Mouse (Mus musculus) embryonic facial prominence, embryonic 13.5 days (tissue): ENCODE data around the gene Rere. TPM values are rescaled to one million over a fixed set of nuclear protein-coding genes. Genes with fewer than 3 reads are reported as not detected.
"Not testable (repeated sequence)": the region's sequence is repeated elsewhere in the genome, so short reads cannot be mapped to it uniquely, and the experiment has no call there.

Experiments
- ATAC-seq: fragments of 200-750 bp; cut with Nextera tagmentation; 2 replicates; pipeline ENCODE4 v1.8.0; 2017; ENCODE audit warnings: low read depth; ENCODE audit not compliant: insufficient number of reproducible peaks, insufficient read depth, low FRiP score, low TSS enrichment
- H3K27ac ChIP-seq: fragments of 300-500 bp; sonication (generic); 2 replicates; pipeline ENCODE4 v1.5.1; 2015; ENCODE audit warnings: moderate library complexity, mild to moderate bottlenecking, inconsistent platforms
- H3K27me3 ChIP-seq: fragments of 300-500 bp; sonication (generic); 2 replicates; pipeline ENCODE4 v1.6.1; 2015; ENCODE audit warnings: mild to moderate bottlenecking, inconsistent platforms
- H3K36me3 ChIP-seq: fragments of 300-500 bp; sonication (generic); 2 replicates; pipeline ENCODE4 v1.6.1; 2015; ENCODE audit warnings: mild to moderate bottlenecking, inconsistent platforms
- H3K4me1 ChIP-seq: fragments of 300-500 bp; sonication (generic); 2 replicates; pipeline ENCODE4 v1.6.1; 2015; ENCODE audit warnings: inconsistent platforms
- H3K4me2 ChIP-seq: fragments of 300-500 bp; sonication (generic); 2 replicates; pipeline ENCODE4 v1.6.1; 2015; ENCODE audit warnings: moderate library complexity, mild to moderate bottlenecking, inconsistent platforms
- H3K4me3 ChIP-seq: fragments of 300-500 bp; sonication (generic); 2 replicates; pipeline ENCODE4 v1.5.1; 2015; ENCODE audit warnings: mild to moderate bottlenecking, inconsistent platforms
- H3K9ac ChIP-seq: fragments of 300-500 bp; sonication (generic); 2 replicates; pipeline ENCODE4 v1.6.1; 2015; ENCODE audit warnings: mild to moderate bottlenecking, inconsistent platforms
- H3K9me3 ChIP-seq: fragments of 300-500 bp; sonication (generic); 2 replicates; pipeline ENCODE4 v1.6.1; 2016; ENCODE audit warnings: inconsistent platforms
- WGBS: fragments of 180-500 bp; shearing (Covaris S2); methylation state at CpG from one replicate; pipeline ENCODE4 v1.1.7; 2015; ENCODE audit warnings: mixed read lengths; 5-methylcytosine and 5-hydroxymethylcytosine counted together
- polyA plus RNA-seq: library from polyadenylated mRNA; unstranded; fragments of >200 nt; fragmentation: Nextera tagmentation; extraction: Ambion mirVana; gene quantifications from 2 replicates; pipeline ENCODE4 v1.2.1, GENCODE M21; 2015

Rere gene
- polyA plus RNA-seq, 1 experiment from 2014 or later, result 23.3 TPM

DNA sequence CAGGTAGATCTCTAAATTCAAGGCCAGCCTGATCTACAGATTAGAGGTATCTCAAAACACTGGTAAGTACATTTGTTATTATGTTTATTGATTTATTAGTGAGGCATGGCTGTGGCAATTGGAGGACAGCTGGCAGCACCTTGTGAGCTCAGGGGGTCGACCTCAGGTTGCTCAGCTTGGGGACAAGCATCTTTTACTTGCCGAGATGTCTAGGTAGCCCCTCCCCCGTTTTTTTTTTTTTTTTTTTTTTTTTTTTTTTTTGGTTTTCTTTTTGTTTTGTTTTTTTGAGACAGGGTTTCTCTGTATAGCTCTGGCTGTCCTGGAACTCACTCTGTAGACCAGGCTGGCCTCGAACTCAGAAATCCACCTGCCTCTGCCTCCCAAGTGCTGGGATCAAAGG lies 10.7 kb upstream of the Rere start:
- not testable (repeated sequence) for H3K36me3 ChIP-seq, H3K27ac ChIP-seq, H3K4me3 ChIP-seq, ATAC-seq, H3K9ac ChIP-seq, H3K4me2 ChIP-seq, H3K27me3 ChIP-seq, H3K9me3 ChIP-seq
- 76% methylated on average over 4 of the region's 4 CpGs for WGBS
- H3K4me1 ChIP-seq, result peaks cover 43% of the 10 kb centered on the region

DNA sequence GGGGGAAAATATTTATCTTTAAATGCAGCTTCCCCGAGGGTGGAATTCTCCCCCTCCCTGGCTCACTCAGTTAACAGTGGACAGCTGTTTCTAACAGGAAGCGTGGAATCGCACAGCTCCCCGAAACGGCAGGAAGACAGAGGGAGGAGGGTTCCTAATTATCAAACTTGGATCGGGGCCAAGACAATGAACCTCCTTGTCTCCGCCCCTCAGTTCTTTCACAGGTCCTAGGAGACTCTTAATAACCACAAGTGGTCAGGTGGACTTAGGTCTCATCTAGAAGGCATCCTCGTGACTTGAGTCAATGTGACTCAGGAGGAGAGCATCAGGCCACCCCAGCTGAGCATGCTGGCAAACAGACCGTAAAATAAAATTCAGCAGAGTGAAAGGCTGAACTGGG lies 8.7 kb upstream of the Rere start:
- Histone ChIP-seq H3K4me2 (peak overlapping the region; percentile 34), H3K36me3 (no peaks in the 10 kb centered on the region), H3K9ac (no peak overlapping the region), H3K9me3 (no peaks in the 10 kb centered on the region), H3K4me3 (no peak overlapping the region), H3K4me1 (peaks cover 33% of the 10 kb centered on the region), H3K27me3 (no peaks in the 10 kb centered on the region), H3K27ac (peak overlapping the region; percentile 71)
- WGBS, result 4% methylated on average over 9 of the region's 9 CpGs
- no peak for ATAC-seq

DNA sequence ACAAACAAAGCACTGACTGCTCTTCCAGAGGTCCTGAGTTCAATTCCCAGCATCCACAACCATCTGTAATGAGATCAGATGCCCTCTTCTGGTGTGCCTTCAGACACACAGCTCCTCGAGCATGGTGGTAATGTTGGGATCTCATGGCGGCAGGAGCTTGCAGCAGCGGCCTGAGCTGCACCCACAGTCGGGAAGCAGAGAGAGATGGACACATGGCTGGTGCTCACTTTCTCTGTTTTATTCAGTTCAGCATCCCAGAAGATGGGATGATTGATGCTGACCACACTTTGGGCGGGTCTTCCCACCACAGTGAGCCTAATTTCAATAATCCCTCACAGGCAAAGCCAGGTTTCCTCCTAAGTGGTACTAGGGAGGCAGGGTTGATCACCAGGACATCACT lies 5.9 kb upstream of the Rere start:
- Histone ChIP-seq H3K4me1 (peaks cover 22% of the 10 kb centered on the region), H3K9ac (no peak overlapping the region), H3K9me3 (no peaks in the 10 kb centered on the region), H3K27me3 (no peaks in the 10 kb centered on the region), H3K27ac (no peak overlapping the region), H3K36me3 (no peaks in the 10 kb centered on the region), H3K4me3 (no peak overlapping the region), H3K4me2 (no peak overlapping the region)
- 81% methylated on average over 5 of the region's 5 CpGs for WGBS
- ATAC-seq, result no peak

DNA sequence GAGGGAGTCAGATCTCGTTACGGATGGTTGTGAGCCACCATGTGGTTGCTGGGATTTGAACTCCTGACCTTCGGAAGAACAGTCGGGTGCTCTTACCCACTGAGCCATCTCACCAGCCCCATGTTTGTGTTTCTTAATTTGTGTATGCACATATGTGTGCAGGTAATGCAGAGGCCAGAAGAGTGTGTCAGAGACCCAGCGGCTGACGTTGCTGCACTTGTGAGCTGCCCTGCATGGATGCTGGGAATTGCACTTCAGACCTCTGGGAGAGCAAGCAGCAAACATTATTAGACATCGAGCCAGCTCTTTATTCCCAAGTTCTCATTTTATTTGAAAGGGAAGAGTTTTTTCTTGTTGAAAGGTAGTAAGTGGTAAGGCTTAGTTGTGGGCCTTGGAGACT lies 2.1 kb upstream of the Rere start:
- H3K27ac ChIP-seq, result 0 out of 2 replicates have a peak overlapping the region, but pooled peaks have one; percentile 48
- H3K4me2 ChIP-seq, ATAC-seq, H3K36me3 ChIP-seq, H3K27me3 ChIP-seq, H3K9ac ChIP-seq, H3K9me3 ChIP-seq, H3K4me3 ChIP-seq: not testable (repeated sequence)
- H3K4me1 ChIP-seq, result peaks cover 19% of the 10 kb centered on the region
- whole genome bisulfite sequencing, result 74% methylated on average over 7 of the region's 7 CpGs

DNA sequence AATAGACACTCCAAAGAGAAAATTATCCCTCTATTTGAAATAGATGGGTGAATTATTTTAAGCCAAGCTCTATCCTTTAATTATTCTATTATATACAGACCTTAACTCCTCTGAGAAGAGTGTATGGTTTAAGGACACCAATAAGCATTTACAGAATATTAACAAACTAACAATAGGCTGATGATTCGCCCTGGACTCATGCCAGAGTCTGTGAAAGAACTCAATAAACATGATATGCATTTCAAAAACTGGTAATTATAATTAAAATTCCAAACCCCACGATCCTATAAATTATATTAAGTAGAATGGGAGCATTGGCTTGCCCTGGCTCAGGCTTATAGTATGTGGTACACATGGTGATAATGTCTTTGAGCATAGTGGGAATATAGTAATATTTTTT lies 1.4 kb upstream of the Rere start:
- WGBS, result 59% methylated on average over 2 of the region's 2 CpGs
- peaks cover 19% of the 10 kb centered on the region for H3K4me1 ChIP-seq
- no peaks in the 10 kb centered on the region for H3K9me3 ChIP-seq
- no peak overlapping the region for H3K4me3 ChIP-seq
- peak overlapping the region; percentile 69; the same call in 1 of the 2 replicates for H3K4me2 ChIP-seq
- no peak overlapping the region for H3K9ac ChIP-seq
- H3K27me3 ChIP-seq, result no peaks in the 10 kb centered on the region
- peak overlapping the region; percentile 99; the same call in 1 of the 2 replicates for H3K27ac ChIP-seq
- no peaks in the 10 kb centered on the region for H3K36me3 ChIP-seq
- no peak for ATAC-seq

DNA sequence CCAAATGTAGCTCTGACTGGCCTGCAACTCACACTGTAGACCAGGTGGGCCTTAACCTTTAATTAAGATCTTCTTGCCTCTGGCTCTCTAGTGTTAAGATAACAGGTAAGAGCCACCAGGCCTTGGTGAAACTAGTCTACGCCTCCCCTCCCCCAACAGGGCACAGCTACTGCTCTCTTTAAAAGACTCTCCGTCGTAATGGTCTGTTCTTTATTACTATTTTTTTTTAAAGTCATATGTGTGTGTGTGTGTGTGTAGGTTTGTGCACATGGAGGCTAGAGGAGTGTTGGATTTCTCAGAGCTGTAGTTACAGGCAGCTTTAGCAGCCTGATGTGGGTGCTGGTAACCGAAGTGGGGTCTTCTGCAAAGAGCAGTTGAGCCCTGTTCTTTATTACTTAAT lies 987 bp upstream of the Rere start:
- Histone ChIP-seq H3K4me1 (peaks cover 20% of the 10 kb centered on the region), H3K27ac (peak overlapping the region; percentile 99), H3K36me3 (no peaks in the 10 kb centered on the region), H3K27me3 (no peaks in the 10 kb centered on the region), H3K4me2 (peak overlapping the region; percentile 69), H3K9me3 (no peaks in the 10 kb centered on the region), H3K9ac (peak overlapping the region; percentile 3; the same call in 1 of the 2 replicates), H3K4me3 (peak overlapping the region; percentile 99)
- 28% methylated on average over 4 of the region's 4 CpGs for WGBS
- no peak for ATAC-seq

DNA sequence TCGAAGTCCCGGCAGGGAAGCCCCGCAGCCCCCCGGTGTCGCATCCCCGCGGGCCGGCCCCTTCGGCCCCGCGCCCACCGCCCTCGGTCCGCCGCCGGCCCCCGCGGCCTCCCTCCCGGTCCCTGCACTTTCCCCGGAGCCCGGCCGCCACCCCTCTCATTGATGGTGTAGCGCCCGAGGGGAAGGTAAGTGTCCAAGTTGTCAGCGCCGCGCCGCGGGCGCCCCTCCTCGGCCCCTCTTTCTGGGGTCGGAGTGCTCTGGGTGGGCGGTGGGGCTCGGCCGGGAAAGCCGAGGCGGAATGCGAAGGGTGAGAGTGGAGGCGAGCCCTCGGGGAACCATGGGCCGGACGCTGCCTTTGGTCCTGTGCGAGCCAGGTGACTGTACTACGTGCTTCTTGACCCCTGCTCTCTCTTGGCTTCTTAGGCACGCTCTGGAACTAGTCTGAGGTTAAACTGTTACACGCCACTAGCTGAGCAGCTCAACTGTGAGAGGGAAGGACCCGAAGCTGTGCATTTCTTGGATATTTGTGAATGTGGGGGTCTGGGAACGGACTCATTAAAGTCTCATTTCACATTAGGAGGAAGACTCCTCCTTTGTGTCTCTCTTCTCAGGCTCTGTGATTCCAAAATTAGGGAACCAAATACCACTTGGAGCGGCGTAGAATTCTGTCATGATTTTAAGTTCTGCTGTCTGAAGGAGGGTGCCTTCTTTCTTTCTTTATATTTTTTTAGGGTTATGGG lies 615 bp downstream of the Rere start:
- H3K4me1 ChIP-seq, result peaks cover 31% of the 10 kb centered on the region
- H3K27ac ChIP-seq, result peak overlapping the region; percentile 99
- H3K27me3 ChIP-seq, result no peaks in the 10 kb centered on the region
- H3K4me3 ChIP-seq, result peak overlapping the region; percentile 99
- under 1% methylated on average over 50 of the region's 50 CpGs for WGBS
- ATAC-seq, result no peak
- H3K9me3 ChIP-seq, result no peaks in the 10 kb centered on the region
- H3K36me3 ChIP-seq, result no peaks in the 10 kb centered on the region
- peak overlapping the region; percentile 77 for H3K4me2 ChIP-seq
- peak overlapping the region; percentile 99 for H3K9ac ChIP-seq

DNA sequence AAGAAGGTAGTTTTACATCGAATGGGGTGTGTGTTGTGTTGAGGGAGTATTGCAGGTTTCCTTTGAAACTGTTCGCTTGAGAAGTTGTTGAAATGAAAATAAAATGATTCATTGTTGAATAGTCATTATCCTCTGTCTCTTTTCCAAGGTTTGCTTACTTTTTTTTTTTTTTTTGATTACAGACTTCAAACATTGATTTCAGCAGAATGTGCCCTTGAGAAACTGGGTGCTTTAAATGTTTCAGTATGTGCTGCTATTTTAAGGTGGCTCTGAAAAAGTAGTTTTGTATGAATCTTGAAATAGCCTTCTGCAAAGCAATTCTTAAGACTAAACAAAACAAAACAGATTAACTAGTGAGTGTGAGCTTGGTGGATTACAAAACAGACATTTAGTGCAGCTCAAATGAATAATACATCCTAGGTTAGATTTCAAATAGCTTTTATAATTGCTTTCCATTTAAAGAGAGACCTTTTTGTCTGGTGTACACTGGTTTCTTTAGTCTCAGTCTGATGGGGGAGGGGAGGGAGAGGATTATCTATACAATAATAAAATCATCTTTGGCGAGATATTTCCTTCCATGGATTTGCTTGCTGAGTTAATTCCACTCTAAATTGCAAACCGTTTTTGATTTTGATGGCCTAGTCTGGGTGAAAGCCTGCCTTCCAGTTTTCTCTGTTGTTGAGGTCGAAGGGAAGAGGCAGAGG lies 1.3 kb downstream of the Rere start:
- Histone ChIP-seq H3K36me3 (no peaks in the 10 kb centered on the region), H3K27me3 (no peaks in the 10 kb centered on the region), H3K4me2 (peak overlapping the region; percentile 77), H3K4me3 (peak overlapping the region; percentile 99), H3K9ac (peak overlapping the region; percentile 99), H3K4me1 (peaks cover 32% of the 10 kb centered on the region), H3K9me3 (no peaks in the 10 kb centered on the region), H3K27ac (peak overlapping the region; percentile 99)
- ATAC-seq, result no peak
- WGBS, result 7% methylated on average over 5 of the region's 5 CpGs

DNA sequence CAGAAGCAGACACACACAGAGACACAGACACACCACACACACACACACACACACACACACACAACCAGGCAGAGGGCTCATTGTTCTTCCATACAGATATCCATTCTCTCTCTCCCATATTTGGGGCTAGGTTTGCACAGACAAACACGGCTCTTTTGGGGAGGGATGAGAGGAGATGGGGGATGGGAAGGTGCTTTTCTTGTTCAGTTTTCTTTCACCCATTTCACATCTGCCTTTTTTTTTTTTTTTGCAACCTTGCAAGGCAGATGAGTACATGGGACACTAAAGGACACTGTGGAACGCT lies 1.8 kb downstream of the Rere start:
- no peaks in the 10 kb centered on the region for H3K36me3 ChIP-seq
- peak overlapping the region; percentile 77 for H3K4me2 ChIP-seq
- peak overlapping the region; percentile 99 for H3K4me3 ChIP-seq
- H3K9me3 ChIP-seq, result no peaks in the 10 kb centered on the region
- no peaks in the 10 kb centered on the region for H3K27me3 ChIP-seq
- WGBS, result 4% methylated on average over 2 of the region's 2 CpGs
- ATAC-seq, result no peak
- peak overlapping the region; percentile 29 for H3K27ac ChIP-seq
- peak overlapping the region; percentile 60 for H3K9ac ChIP-seq
- H3K4me1 ChIP-seq, result peaks cover 34% of the 10 kb centered on the region

DNA sequence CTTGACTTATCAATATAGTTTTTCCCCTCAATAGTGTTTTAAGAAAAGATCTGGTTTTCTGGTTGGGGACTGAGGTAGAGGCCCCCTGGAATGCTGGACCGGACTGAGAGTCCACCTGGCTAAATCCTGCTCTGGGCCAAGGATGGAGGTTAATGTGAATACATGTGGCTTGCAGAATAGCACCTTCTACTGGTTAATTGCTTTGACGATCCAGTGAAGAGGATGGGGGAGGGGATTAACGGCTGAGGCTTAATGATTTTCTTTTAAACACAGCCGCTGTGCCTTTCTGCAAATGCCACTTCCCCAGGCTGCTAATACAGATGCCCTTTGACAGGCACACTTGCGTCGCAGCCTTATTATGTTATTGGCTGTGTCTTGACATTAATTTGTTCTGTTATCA lies 2.5 kb downstream of the Rere start:
- Histone ChIP-seq H3K27me3 (no peaks in the 10 kb centered on the region), H3K9ac (peak overlapping the region; percentile 60; the same call in 1 of the 2 replicates), H3K9me3 (no peaks in the 10 kb centered on the region), H3K4me2 (peak overlapping the region; percentile 77), H3K4me3 (peak overlapping the region; percentile 99), H3K4me1 (peaks cover 38% of the 10 kb centered on the region), H3K27ac (no peak overlapping the region), H3K36me3 (no peaks in the 10 kb centered on the region)
- no peak for ATAC-seq
- 10% methylated on average over 6 of the region's 6 CpGs for WGBS

DNA sequence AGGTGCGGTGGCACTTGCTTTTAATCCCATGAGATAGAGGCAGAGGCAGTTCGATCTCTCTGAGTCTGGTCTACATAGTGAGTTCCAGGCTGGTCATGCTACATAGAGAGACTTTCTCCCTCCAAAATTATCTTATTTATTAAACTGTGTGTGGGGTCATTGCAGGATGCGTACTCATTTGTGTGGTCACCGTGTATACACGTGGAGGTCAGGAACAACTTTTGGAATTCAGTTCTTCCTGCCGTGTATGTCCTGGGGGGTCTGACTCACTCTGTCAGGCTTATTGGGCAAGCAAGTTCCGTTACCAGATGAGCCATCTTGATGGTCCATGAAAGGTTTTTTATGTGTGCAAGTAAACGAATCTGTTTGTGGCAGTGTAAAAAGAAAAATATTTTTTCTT lies 5.5 kb downstream of the Rere start:
- Histone ChIP-seq H3K9ac (no peak overlapping the region), H3K27me3 (no peaks in the 10 kb centered on the region)
- 80% methylated on average over 8 of the region's 8 CpGs for WGBS

DNA sequence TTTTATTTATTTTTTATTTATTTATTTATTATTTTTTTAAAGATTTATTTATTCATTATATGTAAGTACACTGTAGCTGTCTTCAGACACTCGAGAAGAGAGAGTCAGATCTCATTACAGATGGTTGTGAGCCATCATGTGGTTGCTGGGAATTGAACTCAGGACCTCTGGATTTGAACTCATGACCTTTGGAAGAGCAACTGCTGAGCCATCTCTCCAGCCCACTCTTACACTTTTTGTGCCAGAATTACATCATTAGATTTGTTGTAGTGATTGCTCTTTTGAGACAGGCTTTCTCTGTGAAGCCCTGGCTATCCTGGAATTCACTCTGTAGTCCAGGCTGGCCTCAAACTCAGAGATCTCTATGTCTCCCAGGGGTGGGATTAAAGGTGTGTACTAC lies 6.0 kb downstream of the Rere start:
- not testable (repeated sequence) for H3K9ac ChIP-seq, ATAC-seq, H3K4me2 ChIP-seq, H3K27ac ChIP-seq, H3K4me3 ChIP-seq, H3K9me3 ChIP-seq, H3K27me3 ChIP-seq
- Histone ChIP-seq H3K36me3 (peaks cover 20% of the 10 kb centered on the region), H3K4me1 (peaks cover 32% of the 10 kb centered on the region)
- 65% methylated on average over 1 of the region's 1 CpGs for WGBS

More for the DNA sequence above, 5.5 kb downstream of the Rere start:
- no peak overlapping the region for H3K4me3 ChIP-seq
- H3K9me3 ChIP-seq, result peaks cover 9% of the 10 kb centered on the region; the same call in 1 of the 2 replicates
- peaks cover 17% of the 10 kb centered on the region for H3K36me3 ChIP-seq
- no peak overlapping the region for H3K27ac ChIP-seq
- peaks cover 32% of the 10 kb centered on the region for H3K4me1 ChIP-seq
- no peak for ATAC-seq
- no peak overlapping the region for H3K4me2 ChIP-seq
